Mouse (Mus musculus) hindbrain, embryonic 16.5 days (tissue): ENCODE results near the gene Zfp385c. TPM values are rescaled to one million over a fixed set of nuclear protein-coding genes. Genes with fewer than 3 reads are reported as not detected.
"Not testable (repeated sequence)": the region's sequence is repeated elsewhere in the genome, so short reads cannot be mapped to it uniquely, and the experiment has no call there.

Experiments
- ATAC-seq: fragments of 200-750 bp; cut with Nextera tagmentation; 2 replicates; pipeline ENCODE4 v1.8.0; 2017; ENCODE audit warnings: moderate TSS enrichment, moderate library complexity
- H3K27ac ChIP-seq: fragments of 300-500 bp; sonication (generic); 2 replicates; pipeline ENCODE4 v1.5.1; 2014; ENCODE audit warnings: low read depth, mild to moderate bottlenecking, control low read depth, low read length, moderate library complexity
- H3K27me3 ChIP-seq: fragments of 300-500 bp; sonication (generic); replicated peaks from 2 replicates; pipeline ENCODE4 v1.6.1; 2014; ENCODE audit warnings: low read length; ENCODE audit not compliant: control insufficient read depth, insufficient read depth
- H3K36me3 ChIP-seq: fragments of 300-500 bp; sonication (generic); 2 replicates; pipeline ENCODE4 v1.6.1; 2014; ENCODE audit warnings: mild to moderate bottlenecking, low read length, moderate library complexity, mixed read lengths; ENCODE audit not compliant: control insufficient read depth, insufficient read depth
- H3K4me1 ChIP-seq: fragments of 300-500 bp; sonication (generic); 2 replicates; pipeline ENCODE4 v1.6.1; 2014; ENCODE audit warnings: low read depth, low read length; ENCODE audit not compliant: control insufficient read depth, insufficient read depth
- H3K4me2 ChIP-seq: fragments of 300-500 bp; sonication (generic); 2 replicates; pipeline ENCODE4 v1.6.1; 2014; ENCODE audit warnings: mild to moderate bottlenecking, low read length, control low read depth, moderate library complexity
- H3K4me3 ChIP-seq: fragments of 300-500 bp; sonication (generic); 2 replicates; pipeline ENCODE4 v1.5.1; 2014; ENCODE audit warnings: mild to moderate bottlenecking, low read length, control low read depth, moderate library complexity
- H3K9ac ChIP-seq: fragments of 300-500 bp; sonication (generic); 2 replicates; pipeline ENCODE4 v1.6.1; 2014; ENCODE audit warnings: low read depth, mild to moderate bottlenecking, control low read depth, low read length, moderate library complexity
- H3K9me3 ChIP-seq: fragments of 300-500 bp; sonication (generic); 2 replicates; pipeline ENCODE4 v1.6.1; 2014; ENCODE audit warnings: mild to moderate bottlenecking, low read length, moderate library complexity; ENCODE audit not compliant: control insufficient read depth
- WGBS: fragments of 180-500 bp; shearing (Covaris S2); extraction: QIAGEN DNeasy Blood & Tissue Kit; methylation state at CpG from one replicate; pipeline ENCODE4 v1.1.7; 2014; 5-methylcytosine and 5-hydroxymethylcytosine counted together
- polyA plus RNA-seq: library from polyadenylated mRNA; unstranded; fragments of >200 nt; fragmentation: Nextera tagmentation; extraction: Ambion mirVana; gene quantifications from 2 replicates; pipeline ENCODE4 v1.2.1, GENCODE M21; 2015

Gene Zfp385c
- polyA plus RNA-seq, 1 experiment from 2014 or later = 2.3 TPM

GRCm38 (mm10) chr11:100592346-100593046 lies 99.8 kb downstream of the Zfp385c start:
- no peak overlapping the region for H3K9ac ChIP-seq
- H3K27ac ChIP-seq = no peak overlapping the region
- no peaks in the 10 kb centered on the region for H3K4me1 ChIP-seq
- H3K27me3 ChIP-seq = no peaks in the 10 kb centered on the region
- no peak overlapping the region for H3K4me2 ChIP-seq
- no peak overlapping the region for H3K4me3 ChIP-seq
- H3K9me3 ChIP-seq = no peaks in the 10 kb centered on the region
- peaks cover 50% of the 10 kb centered on the region for H3K36me3 ChIP-seq
- WGBS = 88% methylated on average over 11 of the region's 11 CpGs
- no peak for ATAC-seq

- no peaks in the 10 kb centered on the region for H3K27me3 ChIP-seq
- no peak for ATAC-seq
- H3K27ac ChIP-seq = no peak overlapping the region
- no peak overlapping the region for H3K4me3 ChIP-seq
- no peaks in the 10 kb centered on the region for H3K4me1 ChIP-seq
- H3K4me2 ChIP-seq = no peak overlapping the region
- peaks cover 70% of the 10 kb centered on the region for H3K36me3 ChIP-seq
- WGBS = 100% methylated on average over 2 of the region's 2 CpGs
- no peak overlapping the region for H3K9ac ChIP-seq
- H3K9me3 ChIP-seq = no peaks in the 10 kb centered on the region
Observed at GRCm38 (mm10) chr11:100588462-100588861, 103.8 kb downstream of the Zfp385c start.

GRCm38 (mm10) chr11:100585148-100585547 lies 107.1 kb downstream of the Zfp385c start:
- Histone ChIP-seq H3K4me2 (no peak overlapping the region), H3K27me3 (no peaks in the 10 kb centered on the region), H3K36me3 (peaks cover 58% of the 10 kb centered on the region), H3K27ac (no peak overlapping the region), H3K9ac (no peak overlapping the region), H3K9me3 (no peaks in the 10 kb centered on the region), H3K4me1 (no peaks in the 10 kb centered on the region), H3K4me3 (no peak overlapping the region)
- no peak for ATAC-seq
- 98% methylated on average over 3 of the region's 3 CpGs for WGBS

- no peaks in the 10 kb centered on the region for H3K9me3 ChIP-seq
- H3K4me2 ChIP-seq = no peak overlapping the region
- no peak for ATAC-seq
- no peak overlapping the region for H3K4me3 ChIP-seq
- peaks cover 55% of the 10 kb centered on the region for H3K36me3 ChIP-seq
- H3K27me3 ChIP-seq = no peaks in the 10 kb centered on the region
- H3K4me1 ChIP-seq = no peaks in the 10 kb centered on the region
- WGBS = 83% methylated on average over 7 of the region's 7 CpGs
- H3K27ac ChIP-seq = no peak overlapping the region
- no peak overlapping the region for H3K9ac ChIP-seq
Observed at GRCm38 (mm10) chr11:100584561-100584961, 107.7 kb downstream of the Zfp385c start.

- Histone ChIP-seq H3K27me3 (no peaks in the 10 kb centered on the region), H3K4me2 (no peak overlapping the region), H3K9ac (no peak overlapping the region), H3K9me3 (no peaks in the 10 kb centered on the region), H3K4me3 (no peak overlapping the region), H3K4me1 (peaks cover 2% of the 10 kb centered on the region; the same call in 1 of the 2 replicates), H3K27ac (no peak overlapping the region), H3K36me3 (peaks cover 41% of the 10 kb centered on the region)
- no peak for ATAC-seq
- WGBS = 91% methylated on average over 2 of the region's 2 CpGs
Observed at GRCm38 (mm10) chr11:100582836-100583235, 109.4 kb downstream of the Zfp385c start.

- not testable (repeated sequence) for H3K9me3 ChIP-seq, H3K27ac ChIP-seq, H3K4me2 ChIP-seq, H3K9ac ChIP-seq, H3K4me3 ChIP-seq, ATAC-seq, H3K4me1 ChIP-seq, H3K27me3 ChIP-seq
- WGBS = 93% methylated on average over 1 of the region's 1 CpGs
- H3K36me3 ChIP-seq = peaks cover 36% of the 10 kb centered on the region
Observed at GRCm38 (mm10) chr11:100582413-100582812, 109.8 kb downstream of the Zfp385c start.

- peak; percentile 41; the same call in 1 of the 2 replicates for ATAC-seq
- Histone ChIP-seq H3K4me1 (peaks cover 4% of the 10 kb centered on the region; the same call in 1 of the 2 replicates), H3K4me2 (no peak overlapping the region), H3K36me3 (peaks cover 31% of the 10 kb centered on the region), H3K9ac (no peak overlapping the region), H3K4me3 (no peak overlapping the region), H3K9me3 (no peaks in the 10 kb centered on the region), H3K27ac (peak overlapping the region; percentile 59), H3K27me3 (no peaks in the 10 kb centered on the region)
- WGBS = 48% methylated on average over 4 of the region's 4 CpGs
Observed at GRCm38 (mm10) chr11:100581756-100582155, 110.5 kb downstream of the Zfp385c start.

GRCm38 (mm10) chr11:100580275-100580674 lies 112.0 kb downstream of the Zfp385c start:
- ATAC-seq = no peak
- Histone ChIP-seq H3K27me3 (no peaks in the 10 kb centered on the region), H3K27ac (no peak overlapping the region), H3K9me3 (no peaks in the 10 kb centered on the region), H3K9ac (no peak overlapping the region), H3K4me3 (no peak overlapping the region), H3K4me2 (no peak overlapping the region), H3K4me1 (peaks cover 8% of the 10 kb centered on the region), H3K36me3 (peaks cover 23% of the 10 kb centered on the region)
- 87% methylated on average over 13 of the region's 13 CpGs for WGBS

GRCm38 (mm10) chr11:100579116-100579799 lies 113.0 kb downstream of the Zfp385c start:
- H3K36me3 ChIP-seq = peaks cover 19% of the 10 kb centered on the region

More at GRCm38 (mm10) chr11:100579116-100579799, 113.0 kb downstream of the Zfp385c start:
- H3K27me3 ChIP-seq = no peaks in the 10 kb centered on the region
- no peak overlapping the region for H3K4me2 ChIP-seq
- WGBS = 93% methylated on average over 9 of the region's 9 CpGs
- H3K9me3 ChIP-seq = no peaks in the 10 kb centered on the region
- H3K27ac ChIP-seq = no peak overlapping the region
- ATAC-seq = no peak
- H3K4me1 ChIP-seq = peaks cover 10% of the 10 kb centered on the region
- H3K9ac ChIP-seq = no peak overlapping the region
- no peak overlapping the region for H3K4me3 ChIP-seq
